Mouse (Mus musculus) bone marrow macrophage, adult 2 months (primary cell): ENCODE results near the gene Tmtc2.

Experiments used
- CTCF ChIP-seq: IDR thresholded peaks from 2 replicates; pipeline ENCODE4 v1.5.1; 2012; ENCODE audit warnings: low read depth, mild to moderate bottlenecking, low read length, moderate library complexity
- POLR2A ChIP-seq: IDR thresholded peaks from 2 replicates; pipeline ENCODE4 v1.6.1; 2012; ENCODE audit warnings: mild to moderate bottlenecking, low read depth, low read length, borderline replicate concordance

DNA sequence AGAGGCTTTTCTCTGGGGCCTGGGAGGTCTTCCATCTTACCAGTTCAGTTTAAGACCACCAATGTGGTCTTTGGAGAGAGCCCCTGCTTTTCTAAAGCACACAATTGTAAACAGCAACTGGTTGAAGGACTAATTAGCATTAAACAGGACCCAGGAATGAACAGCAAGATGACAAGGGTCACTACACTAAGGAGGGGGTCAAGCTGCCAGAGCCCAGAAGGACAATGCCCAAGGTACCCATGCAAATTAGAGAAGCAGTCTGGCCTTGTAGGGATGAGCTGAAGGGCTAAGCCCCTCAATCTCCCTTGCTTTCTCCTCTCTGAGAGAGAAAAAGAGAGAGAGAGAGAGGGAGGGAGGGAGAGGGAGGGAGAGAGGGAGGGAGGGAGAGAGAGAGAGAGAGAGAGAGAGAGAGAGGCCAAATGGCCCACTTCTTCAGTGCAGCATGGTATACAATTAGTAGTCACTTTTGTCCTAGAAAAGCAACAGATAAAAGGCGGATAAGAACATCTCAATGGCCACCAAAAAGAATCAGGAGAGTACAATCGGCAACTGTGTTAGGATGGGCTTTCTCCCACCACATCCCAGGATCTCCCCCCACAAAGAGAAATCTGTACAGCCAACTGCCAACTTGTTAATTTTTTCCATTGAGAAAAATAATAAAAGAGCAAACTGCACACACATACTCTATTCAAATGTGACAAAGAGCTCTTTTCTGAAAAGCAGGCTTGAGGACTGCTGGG is 89.7 kb downstream of the Tmtc2 start:
- no peak for TF ChIP-seq CTCF
- no peak for TF ChIP-seq POLR2A
